In the genomic region with DNA sequence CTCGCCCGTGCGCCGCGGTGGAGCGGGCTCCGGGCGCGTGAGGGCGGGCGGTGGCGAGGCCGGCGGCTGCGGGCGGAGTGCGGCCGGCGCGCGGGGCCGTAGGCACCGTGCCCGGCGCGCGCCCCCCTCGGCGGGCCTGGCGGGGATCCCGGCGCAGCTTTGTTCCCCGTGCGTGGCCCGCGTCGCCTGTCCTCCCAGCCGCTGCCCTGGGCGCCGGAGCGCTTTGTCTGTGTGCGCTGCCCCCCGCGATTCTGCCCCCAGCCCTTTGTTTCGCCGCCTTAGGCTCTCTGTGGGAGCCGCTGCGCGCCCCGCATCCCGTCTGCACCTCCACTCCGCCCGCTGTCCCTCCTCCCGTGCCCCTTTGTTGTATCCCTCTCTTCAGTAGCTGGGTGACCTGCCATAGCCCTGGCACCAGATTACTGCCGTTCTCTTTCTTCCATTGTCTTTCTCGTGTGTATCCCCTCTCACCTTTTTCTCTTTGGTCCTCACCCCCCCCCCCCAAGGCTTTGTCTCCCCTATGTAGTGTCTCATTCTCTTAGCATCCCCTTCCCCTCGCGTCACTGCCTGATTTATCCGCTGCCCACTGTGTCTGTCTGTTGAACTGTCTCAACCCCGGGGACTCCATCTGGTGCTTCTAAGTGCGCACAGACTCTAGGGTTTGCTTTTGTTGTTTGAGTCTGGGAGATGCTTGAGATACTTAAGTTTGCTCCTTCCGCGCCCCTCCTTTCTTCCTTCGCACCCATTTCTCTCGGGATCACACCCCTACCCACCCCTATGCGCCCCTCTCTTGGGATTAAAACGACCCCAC, we compare ENCODE assay signal across 8 mouse cellular contexts.
A peak's percentile ranks its signal among the peaks of the same experiment; 100 is the strongest.
DNase-seq lines count a peak whose midpoint lies in the region; TF ChIP-seq lines count a peak whose summit lies in the region.

No protein-coding gene starts in this region.

- H3K4me3 ChIP-seq in E14TG2a.4 (replicated peaks; ENCODE audit: low read length): peak overlapping the region; percentile 93
- peak overlapping the region; percentile 92 for H3K4me3 ChIP-seq in midbrain, embryonic 10.5 days
- H3K4me3 ChIP-seq in small intestine, adult 2 months (ENCODE audit: low read depth, low read length): peak overlapping the region; percentile 94

- peaks cover 13% of the 10 kb centered on the region for H3K36me3 ChIP-seq in E14TG2a.4 (ENCODE audit: insufficient read depth, low read length)
- H3K36me3 ChIP-seq in midbrain, embryonic 10.5 days: no peaks in the 10 kb centered on the region
- H3K36me3 ChIP-seq in small intestine, adult 2 months (ENCODE audit: control insufficient read depth, insufficient read depth, low read length): no peaks in the 10 kb centered on the region

- H3K4me1 ChIP-seq in E14TG2a.4 (replicated peaks; ENCODE audit: low read depth, low read length): peaks cover 69% of the 10 kb centered on the region
- peaks cover 39% of the 10 kb centered on the region for H3K4me1 ChIP-seq in midbrain, embryonic 10.5 days
- H3K4me1 ChIP-seq in small intestine, adult 2 months (ENCODE audit: control insufficient read depth, insufficient read depth, insufficient read length, low read length): peaks cover 2% of the 10 kb centered on the region

- no peak for TF ChIP-seq POLR2A in small intestine, adult 2 months (IDR thresholded peaks at IDR 0.05; ENCODE audit: low read depth, low read length)

- peak overlapping the region; percentile 99 for H3K27ac ChIP-seq in midbrain, embryonic 10.5 days (replicated peaks)
- peak overlapping the region; percentile 61 for H3K27ac ChIP-seq in small intestine, adult 2 months (ENCODE audit: insufficient read depth, low read depth, low read length)

- peak; percentile 53 for DNase-seq in adipocyte (ENCODE audit: low spot score)
- peak; percentile 73 for DNase-seq in embryo, embryonic 11 days
- DNase-seq in heart, postnatal 14 days: peak; percentile 8 to 32
- peak; percentile 19 to 27 for DNase-seq in layer of hippocampus, postnatal 25 days (ENCODE audit: extremely low spot score in 1 of 2, low spot score in 1 of 2)
- DNase-seq in midbrain, embryonic 10.5 days (ENCODE audit: low spot score): peak; percentile 63
- DNase-seq in urinary bladder, postnatal 10 days (ENCODE audit: low spot score): no peak

- 2% methylated on average over 64 of the region's 67 CpGs for WGBS in midbrain, embryonic 10.5 days
- 9% methylated on average over 65 of the region's 67 CpGs for WGBS in small intestine, adult 2 months

- intact Hi-C loops in heart, postnatal 14 days (cut with DNase I): loop anchor here (5.0 kb wide), 1 partner anchor 759 kb away; a partner anchor contains a TSS

- H3K9me3 ChIP-seq in E14TG2a.4 (ENCODE audit: low read length): no peaks in the 10 kb centered on the region
- no peaks in the 10 kb centered on the region for H3K9me3 ChIP-seq in midbrain, embryonic 10.5 days (replicated peaks)

- H3K27me3 ChIP-seq in E14TG2a.4 (ENCODE audit: insufficient read depth, low read length): no peaks in the 10 kb centered on the region
- peaks cover 11% of the 10 kb centered on the region; the same call in 1 of the 2 replicates for H3K27me3 ChIP-seq in midbrain, embryonic 10.5 days (ENCODE audit: low read depth, poor library complexity, severe bottlenecking)
- no peaks in the 10 kb centered on the region for H3K27me3 ChIP-seq in small intestine, adult 2 months (ENCODE audit: control insufficient read depth, insufficient read depth, low read length)

- TF ChIP-seq CTCF in E14TG2a.4 (conservative IDR thresholded peaks at IDR 0.05; ENCODE audit: low read length): no peak
- no peak for TF ChIP-seq CTCF in small intestine, adult 2 months (IDR thresholded peaks at IDR 0.05; ENCODE audit: extremely low read depth, insufficient read length, insufficient replicate concordance, low read depth, low read length)
